Mouse (Mus musculus): Measurements from ENCODE around the gene Krcc1.

DNA sequence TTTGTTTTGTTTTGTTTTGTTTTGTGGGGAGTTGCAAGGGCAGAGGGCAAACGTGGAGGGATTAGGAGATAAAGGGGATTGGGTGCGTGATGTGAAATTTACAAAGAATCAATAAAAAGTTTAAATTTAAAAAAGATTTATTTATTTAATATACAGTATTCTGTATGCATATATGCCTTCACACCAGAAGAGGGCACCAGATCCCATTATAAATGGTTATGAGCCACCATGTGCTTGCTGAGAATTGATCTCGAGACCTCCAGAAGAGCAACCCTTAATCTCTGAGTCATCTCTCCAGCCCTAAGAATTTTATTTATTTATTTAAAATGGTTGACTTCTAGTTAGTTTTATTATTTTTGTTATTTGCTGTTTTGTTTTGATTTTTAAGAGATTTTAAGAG lies 28.2 kb upstream of the Krcc1 start:
- TF ChIP-seq MYB (IDR thresholded peaks at IDR 0.05; ENCODE audit: low read depth, low read length): no peak
- no peak for TF ChIP-seq POLR2A (IDR thresholded peaks at IDR 0.05; ENCODE audit: control insufficient read depth in 1 of 2, insufficient read depth in 1 of 2, low read depth in 1 of 2, low read length in 2 of 2, poor library complexity in 1 of 2)
- TF ChIP-seq CHD1 (IDR thresholded peaks at IDR 0.05; ENCODE audit: low read depth, low read length): no peak
- no peak for TF ChIP-seq ZMIZ1 (IDR thresholded peaks at IDR 0.05; ENCODE audit: low read depth, low read length)
- peak in 1 of 3 experiments; percentile 42; a peak in 2 of 6 replicates for TF ChIP-seq CTCF (IDR thresholded peaks at IDR 0.05 in 2 of 3, conservative IDR thresholded peaks at IDR 0.05 in 1 of 3; ENCODE audit: control insufficient read depth in 1 of 3, insufficient read depth in 1 of 3, low read depth in 2 of 3, low read length in 3 of 3, poor library complexity in 1 of 3, severe bottlenecking in 1 of 3)
